ENCODE assay signal across 1 mouse cellular context in genomic region chr15:98601832-98602190, GRCm38 (mm10).
TF ChIP-seq lines count a peak whose summit lies in the region.

No protein-coding gene starts in this region.

TF ChIP-seq in MEL, 35 proteins besides CTCF, POLR2A, EP300 and RAD21 (continued from another document):
- TF ChIP-seq BHLHE40 (IDR thresholded peaks at IDR 0.05; ENCODE audit: borderline replicate concordance, low read depth, low read length), result no peak
- TF ChIP-seq CHD1 (IDR thresholded peaks at IDR 0.05; ENCODE audit: low read depth, low read length), result 0 out of 2 replicates have a peak, but pooled peaks have one; percentile 68
- no peak for TF ChIP-seq KAT2A (conservative IDR thresholded peaks at IDR 0.05; ENCODE audit: low read depth, low read length)
- TF ChIP-seq MYC (IDR thresholded peaks at IDR 0.05; ENCODE audit: low read depth, low read length), result no peak
- no peak for TF ChIP-seq HCFC1 (IDR thresholded peaks at IDR 0.05; ENCODE audit: low read depth, low read length)
- no peak for TF ChIP-seq JUND (IDR thresholded peaks at IDR 0.05; ENCODE audit: low read depth, low read length)
- TF ChIP-seq ZKSCAN1 (IDR thresholded peaks at IDR 0.05; ENCODE audit: low read depth, low read length), result no peak
- peak; percentile 81; the same call in 1 of the 2 replicates for TF ChIP-seq RCOR1 (IDR thresholded peaks at IDR 0.05; ENCODE audit: low read depth, low read length)
- no peak for TF ChIP-seq POLR2AphosphoS5 (IDR thresholded peaks at IDR 0.05; ENCODE audit: borderline replicate concordance, low read depth, low read length)
- TF ChIP-seq POLR2AphosphoS2 (IDR thresholded peaks at IDR 0.05; ENCODE audit: low read length), result 0 out of 2 replicates have a peak, but pooled peaks have one; percentile 51
- no peak for TF ChIP-seq SIN3A (IDR thresholded peaks at IDR 0.05; ENCODE audit: low read length)
- TF ChIP-seq USF1 (IDR thresholded peaks at IDR 0.05; ENCODE audit: low read depth, low read length), result no peak
- no peak for TF ChIP-seq USF2 (IDR thresholded peaks at IDR 0.05; ENCODE audit: borderline replicate concordance in 1 of 2, insufficient read depth in 1 of 2, low read depth in 1 of 2, low read length in 2 of 2)
- peak; percentile 75 for TF ChIP-seq GATA1 (IDR thresholded peaks at IDR 0.05; ENCODE audit: low read depth, low read length)
- TF ChIP-seq CHD2 (IDR thresholded peaks at IDR 0.05; ENCODE audit: low read length), result no peak
- TF ChIP-seq MXI1 (IDR thresholded peaks at IDR 0.05; ENCODE audit: low read depth, low read length), result peak; percentile 48; the same call in 1 of the 2 replicates
- TF ChIP-seq MEF2A (IDR thresholded peaks at IDR 0.05; ENCODE audit: extremely low read depth, insufficient replicate concordance, low read depth, low read length, poor library complexity, severe bottlenecking), result no peak
- TF ChIP-seq ZNF384 (IDR thresholded peaks at IDR 0.05; ENCODE audit: low read depth, low read length), result peak; percentile 69; the same call in 1 of the 2 replicates
- no peak for TF ChIP-seq E2F4 (IDR thresholded peaks at IDR 0.05; ENCODE audit: borderline replicate concordance, low read depth, low read length)
